Mouse (Mus musculus) inflammation-experienced regulatory T-cells, adult 6 months (primary cell): Measurements from ENCODE around the gene Ccnl2. TPM values are rescaled to one million over a fixed set of nuclear protein-coding genes. Genes with fewer than 3 reads are reported as not detected.

Source experiments
- ATAC-seq: one replicate; pipeline ENCODE4 v1.8.0; 2017
- polyA plus RNA-seq, 3 experiments: library from polyadenylated mRNA; unstranded; fragments of 100-300 nt; shearing (Covaris generic); gene quantifications; one replicate each; pipeline ENCODE4 v1.2.1; 2017

The Ccnl2 gene
- polyA plus RNA-seq, 3 experiments from 2014 or later, result 83.8 to 128 (median 117) TPM

DNA sequence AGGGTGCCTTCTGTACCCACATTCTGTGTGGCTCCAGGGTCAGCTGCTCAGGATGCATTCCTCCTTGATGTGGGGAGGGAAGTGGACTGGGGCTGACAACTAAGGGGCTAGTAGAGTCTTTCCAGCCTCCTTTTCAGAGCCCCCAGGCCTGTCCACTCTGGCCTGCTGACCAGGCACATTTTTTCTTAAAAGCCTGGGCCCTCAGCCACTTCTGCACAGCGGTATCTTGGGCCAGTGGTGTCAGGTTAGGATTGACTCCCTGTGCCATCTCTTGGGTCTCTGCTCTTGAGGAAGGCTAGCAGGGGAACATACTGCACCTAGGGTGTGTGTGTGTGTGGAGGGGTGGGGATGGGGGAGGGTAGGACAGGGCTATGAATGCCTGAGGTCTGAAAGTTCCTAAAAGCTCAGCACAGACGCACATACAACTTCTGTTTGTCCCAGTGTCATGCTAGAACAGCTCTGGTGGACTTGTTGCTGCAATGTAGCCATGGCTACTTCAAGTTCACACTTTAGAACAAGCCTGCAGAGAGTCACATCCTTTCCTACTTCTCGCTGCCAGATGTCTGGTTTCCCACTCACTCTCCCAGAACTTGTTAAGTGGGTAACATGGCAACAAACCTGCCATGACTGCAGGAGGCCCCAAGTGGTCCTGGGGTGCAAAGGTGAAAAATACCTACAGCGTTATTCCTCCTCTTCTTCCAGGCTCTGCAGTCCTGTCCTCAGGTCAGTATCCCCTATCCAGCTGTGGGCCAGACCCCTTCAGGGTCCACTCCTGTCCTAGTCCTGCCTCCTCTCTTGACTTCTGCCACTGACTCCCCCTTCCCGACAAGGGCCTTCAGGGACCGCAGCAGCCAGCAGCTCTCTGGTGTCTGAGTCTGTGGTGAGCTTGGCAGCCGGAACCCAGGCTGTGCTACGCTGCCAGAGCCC lies 28.1 kb downstream of the Ccnl2 start:
- peak; percentile 33 for ATAC-seq

DNA sequence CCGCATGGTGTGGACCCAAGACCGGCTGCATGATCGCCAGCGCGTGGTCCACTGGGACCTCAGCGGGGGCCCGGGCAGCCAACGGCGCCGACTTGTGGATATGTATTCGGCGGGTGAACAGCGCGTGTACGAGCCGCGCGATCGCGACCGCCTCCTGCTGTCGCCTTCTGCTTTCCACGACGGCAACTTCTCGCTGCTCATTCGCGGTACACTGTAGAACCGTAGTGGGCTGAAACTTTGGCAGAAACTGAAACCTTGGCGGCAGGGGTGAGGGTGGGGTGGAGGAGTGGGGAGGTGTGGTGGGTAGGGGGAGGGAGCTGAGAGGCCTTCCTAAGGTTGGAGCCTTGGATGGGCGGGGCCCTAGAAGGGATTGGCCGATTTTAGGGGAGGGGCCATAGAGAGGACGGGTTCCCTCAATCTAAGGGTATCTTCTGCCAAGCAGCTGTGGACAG lies 28.7 kb downstream of the Ccnl2 start:
- ATAC-seq, result peak; percentile 90

DNA sequence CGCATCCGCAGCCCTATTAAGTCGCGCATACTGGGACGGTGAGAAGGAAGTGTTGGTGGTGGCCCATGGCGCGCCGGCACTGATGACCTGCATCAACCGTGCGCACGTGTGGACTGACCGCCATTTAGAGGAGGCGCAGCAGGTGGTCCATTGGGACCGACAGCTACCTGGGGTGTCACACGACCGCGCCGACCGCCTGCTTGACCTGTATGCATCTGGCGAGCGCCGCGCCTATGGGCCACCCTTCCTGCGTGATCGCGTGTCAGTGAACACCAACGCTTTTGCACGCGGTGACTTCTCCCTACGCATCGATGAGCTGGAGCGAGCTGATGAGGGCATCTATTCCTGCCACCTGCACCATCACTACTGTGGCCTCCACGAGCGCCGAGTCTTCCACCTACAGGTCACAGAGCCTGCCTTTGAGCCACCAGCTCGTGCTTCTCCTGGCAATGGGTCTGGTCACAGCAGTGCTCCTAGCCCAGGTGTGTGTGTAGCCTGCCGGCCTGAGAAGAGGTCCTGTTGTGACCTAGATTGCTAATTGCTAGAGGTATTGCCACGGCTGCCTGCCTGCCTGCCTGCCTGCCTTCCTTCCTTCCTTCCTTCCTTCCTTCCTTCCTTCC lies 29.5 kb downstream of the Ccnl2 start:
- no peak for ATAC-seq

DNA sequence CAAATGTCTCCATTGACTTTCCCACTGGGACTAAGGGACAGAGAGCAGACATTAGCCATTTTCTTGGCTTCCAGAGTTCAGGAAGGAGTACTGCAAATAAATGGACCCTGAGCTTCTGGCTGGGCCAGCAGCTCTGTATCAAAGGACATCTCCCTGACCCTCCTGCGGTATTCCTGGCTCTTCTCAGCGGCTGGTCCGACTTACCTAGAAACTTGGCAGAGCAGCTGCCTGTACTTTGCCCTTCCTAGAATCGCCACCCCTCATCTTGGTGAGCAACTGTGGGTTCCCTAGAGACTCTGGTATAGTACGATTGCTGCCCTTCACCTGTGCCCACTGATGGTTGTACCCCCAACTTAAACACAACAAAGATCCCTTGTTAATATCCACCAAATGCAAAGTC lies 30.9 kb downstream of the Ccnl2 start:
- ATAC-seq, result no peak

DNA sequence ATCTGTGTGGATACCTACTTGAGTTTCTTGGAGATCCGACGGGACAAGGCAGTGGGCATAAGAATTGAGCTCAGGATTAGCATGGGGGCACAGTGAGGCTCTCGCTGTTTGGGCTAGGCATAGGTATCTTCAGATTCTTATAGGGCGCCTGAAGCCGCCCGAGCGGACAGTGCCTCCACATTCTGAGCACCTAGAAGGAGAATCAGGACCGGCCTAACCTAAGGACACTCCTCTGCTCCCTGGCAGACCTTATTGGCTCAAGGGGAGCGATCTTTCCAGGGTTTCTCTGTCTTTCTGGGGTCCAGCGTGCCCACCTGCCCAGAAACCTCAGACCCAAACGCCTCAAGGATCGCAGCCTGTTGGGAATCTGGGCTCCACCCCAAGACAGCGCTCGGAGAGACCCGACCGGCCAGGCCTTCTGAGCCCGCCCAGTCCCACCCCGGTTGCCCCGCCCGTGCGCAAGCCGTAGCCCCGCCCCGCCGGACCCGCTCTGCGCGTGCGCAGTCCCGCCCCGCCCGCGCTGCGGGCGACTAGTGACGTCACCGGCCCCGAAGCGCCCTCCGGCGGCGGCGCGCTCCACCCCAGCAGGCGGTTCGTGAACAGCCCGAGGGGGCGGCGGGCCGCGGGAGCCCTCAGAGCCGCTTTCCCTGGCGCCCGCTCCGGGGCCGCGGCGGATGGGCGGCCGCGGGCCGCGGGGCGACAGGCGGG lies 34.7 kb downstream of the Ccnl2 start, which contains the start of gene Dvl1:
Dvl1 (plus strand) TSS at position 532 of the 708 bp plus-strand sequence.
- ATAC-seq, result peak; percentile 90

DNA sequence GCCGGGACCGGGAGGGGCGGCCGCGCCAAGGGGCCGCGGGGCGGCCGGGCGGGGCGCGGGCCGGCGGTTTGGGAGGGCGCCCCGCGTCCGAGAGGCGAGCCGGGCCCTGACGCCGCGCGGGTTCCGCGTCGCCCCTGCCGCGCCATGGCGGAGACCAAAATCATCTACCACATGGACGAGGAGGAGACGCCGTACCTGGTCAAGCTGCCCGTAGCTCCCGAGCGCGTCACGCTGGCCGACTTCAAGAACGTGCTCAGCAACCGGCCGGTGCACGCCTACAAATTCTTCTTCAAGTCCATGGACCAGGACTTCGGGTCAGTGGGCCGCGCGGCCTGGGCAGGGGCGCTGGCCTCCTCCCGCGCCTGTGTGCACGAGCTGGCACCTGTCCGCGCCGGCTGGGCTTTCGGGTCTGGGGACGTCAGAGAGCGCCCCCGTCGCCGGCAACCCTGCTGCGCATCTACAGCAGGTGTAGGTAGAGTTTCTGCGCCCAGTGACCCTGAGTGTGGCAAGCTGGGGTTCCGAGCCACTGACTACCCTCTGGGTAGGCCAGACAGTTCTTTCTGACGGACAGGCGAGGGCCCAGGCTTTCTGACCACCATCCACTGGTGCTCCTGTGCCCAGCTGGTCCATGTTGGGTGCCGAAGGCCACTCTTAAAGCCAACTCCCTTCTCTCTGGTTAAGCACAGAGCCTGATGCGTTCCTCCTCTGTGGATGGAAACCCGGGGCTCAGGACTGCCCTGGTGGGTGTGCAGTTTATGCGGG lies 35.5 kb downstream of the Ccnl2 start:
- ATAC-seq, result peak; percentile 16

DNA sequence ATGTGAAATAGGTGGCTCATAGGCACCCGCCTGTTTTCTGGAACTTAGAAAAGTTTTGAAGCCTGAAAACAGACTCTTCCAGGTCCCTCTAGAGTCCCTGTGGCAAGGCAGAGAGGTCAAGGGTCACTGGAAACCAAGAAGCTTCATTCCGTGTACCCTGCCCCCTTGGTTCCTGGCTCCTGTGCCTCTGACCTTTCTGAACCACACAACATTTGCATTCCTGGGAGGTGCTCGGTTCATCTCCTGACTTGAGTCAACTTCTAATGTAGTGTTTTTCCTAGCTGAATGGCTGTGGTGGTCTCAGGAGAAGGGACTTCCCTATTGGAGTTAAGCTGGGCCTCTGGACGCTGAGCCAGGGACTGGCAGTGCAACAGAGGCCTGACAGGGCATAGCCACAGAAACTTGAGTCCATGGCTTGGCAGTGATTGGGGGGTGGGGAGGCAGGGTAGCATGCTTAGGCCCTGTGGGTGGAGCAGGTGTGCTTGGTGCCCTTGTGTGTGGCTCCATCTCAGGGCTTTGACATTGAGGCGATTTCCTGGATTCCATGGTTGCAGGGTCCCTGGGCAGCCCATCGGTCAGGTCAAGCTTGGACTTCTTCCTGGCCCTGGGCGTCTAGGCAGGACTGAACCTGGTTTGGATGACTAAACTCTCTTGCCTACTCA lies 36.3 kb downstream of the Ccnl2 start:
- no peak for ATAC-seq

DNA sequence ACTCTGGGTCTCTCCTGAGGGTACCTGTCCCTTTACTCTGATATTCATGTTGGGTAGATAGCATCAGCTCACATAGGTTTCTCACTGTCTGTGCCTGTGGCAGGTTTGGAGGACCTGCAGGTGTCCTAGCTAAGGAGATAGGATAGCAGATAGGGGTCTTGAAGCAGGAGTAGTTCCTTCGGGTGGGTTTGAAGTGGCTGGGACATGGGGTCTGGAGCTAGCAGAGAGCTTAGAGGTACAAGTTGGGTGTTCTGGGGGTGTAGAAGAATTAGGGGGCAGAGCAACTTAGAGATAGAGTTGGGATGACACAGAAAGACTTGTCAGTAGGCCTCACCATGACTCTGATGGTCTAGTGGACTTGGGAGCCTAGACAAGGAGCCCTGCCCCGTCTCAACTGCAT lies 37.1 kb downstream of the Ccnl2 start:
- ATAC-seq, result no peak

DNA sequence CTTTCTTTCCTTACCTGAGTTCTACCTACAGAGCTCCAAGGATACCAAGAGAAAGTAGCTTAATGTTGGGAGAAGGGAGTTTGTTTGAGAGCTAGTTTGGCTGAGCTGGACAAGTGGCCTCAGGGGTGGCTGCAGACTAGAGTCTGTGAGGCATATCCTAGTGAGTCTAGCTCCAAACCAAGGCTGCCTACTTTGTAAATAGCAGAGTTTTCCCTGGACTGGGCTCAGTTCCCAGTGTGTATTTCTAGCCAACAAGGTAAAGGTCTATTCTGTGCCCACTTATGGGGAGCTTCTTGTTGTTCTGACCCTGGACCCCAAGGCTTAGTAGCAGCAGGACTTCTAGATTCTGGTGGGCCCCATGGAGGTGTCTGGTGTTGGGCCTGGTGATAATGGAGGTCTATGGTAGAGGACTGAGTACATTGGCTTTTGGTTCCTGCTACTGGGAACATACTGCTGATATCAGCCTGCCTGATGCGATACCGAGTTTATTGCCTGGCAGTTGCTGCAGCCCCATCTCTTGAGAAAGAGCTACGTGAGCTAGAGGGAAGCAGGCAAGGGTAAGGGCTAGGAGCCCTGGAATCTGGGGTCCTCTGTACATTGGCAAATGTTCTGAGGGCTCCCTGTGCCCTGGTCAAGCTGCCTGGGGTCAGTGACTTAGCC lies 37.6 kb downstream of the Ccnl2 start:
- ATAC-seq, result no peak

DNA sequence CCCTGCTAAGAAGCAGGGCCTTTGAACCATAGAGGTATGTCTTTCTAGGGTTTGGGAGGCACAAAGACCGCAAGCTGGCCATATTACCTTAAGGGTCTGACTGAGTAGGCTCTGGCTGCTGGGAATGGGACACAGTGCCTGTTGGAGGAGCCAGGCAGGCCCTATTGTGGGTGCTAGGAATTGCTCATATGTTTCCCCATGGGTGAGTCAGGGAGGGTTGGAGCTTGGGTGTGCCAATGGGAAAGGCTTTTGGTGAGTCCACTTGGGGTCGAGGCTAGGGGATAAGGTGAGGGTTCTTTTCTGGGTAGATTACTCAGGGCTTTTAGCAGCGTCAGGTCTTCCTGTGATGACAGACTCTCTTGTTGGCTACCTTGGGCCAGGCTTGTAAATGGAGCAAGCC lies 39.1 kb downstream of the Ccnl2 start:
- no peak for ATAC-seq

DNA sequence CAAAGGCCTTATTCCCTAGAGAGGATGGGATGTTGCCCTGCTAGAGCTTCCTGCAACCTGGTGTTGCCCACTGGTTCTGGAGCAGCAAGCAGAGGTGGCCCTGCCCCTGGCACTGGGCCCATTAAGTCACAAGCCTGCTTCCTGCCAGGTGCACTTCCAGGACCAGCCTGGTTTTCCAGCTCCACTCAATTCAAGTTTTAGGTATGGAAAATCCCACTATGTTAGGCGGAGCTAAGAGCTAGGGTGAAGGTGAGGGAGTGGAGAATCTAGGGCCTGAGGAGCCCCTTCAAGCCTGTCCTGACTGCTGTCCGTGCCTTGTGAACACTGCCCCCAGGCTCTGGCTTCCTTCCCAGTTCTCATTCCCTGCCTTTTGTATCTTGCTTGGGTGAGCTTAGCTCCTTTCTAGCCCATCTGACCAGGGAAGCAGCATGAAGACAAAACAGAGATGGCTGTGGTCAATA lies 39.7 kb downstream of the Ccnl2 start:
- ATAC-seq, result no peak

DNA sequence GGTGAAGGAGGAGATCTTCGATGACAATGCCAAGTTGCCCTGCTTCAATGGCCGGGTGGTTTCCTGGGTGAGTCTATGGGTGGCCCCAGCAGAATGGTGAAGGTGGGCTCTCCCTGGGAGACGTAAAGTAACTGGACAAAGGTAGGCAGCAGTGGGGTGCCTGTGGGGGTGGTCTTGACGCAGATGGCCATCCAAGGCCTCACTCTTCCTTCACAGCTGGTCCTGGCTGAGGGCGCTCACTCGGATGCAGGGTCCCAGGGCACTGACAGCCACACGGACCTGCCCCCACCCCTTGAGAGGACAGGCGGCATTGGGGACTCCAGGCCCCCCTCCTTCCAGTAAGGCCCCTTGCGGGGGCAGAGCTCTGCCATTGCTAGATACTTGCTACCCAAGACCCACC lies 41.1 kb downstream of the Ccnl2 start:
- ATAC-seq, result no peak

DNA sequence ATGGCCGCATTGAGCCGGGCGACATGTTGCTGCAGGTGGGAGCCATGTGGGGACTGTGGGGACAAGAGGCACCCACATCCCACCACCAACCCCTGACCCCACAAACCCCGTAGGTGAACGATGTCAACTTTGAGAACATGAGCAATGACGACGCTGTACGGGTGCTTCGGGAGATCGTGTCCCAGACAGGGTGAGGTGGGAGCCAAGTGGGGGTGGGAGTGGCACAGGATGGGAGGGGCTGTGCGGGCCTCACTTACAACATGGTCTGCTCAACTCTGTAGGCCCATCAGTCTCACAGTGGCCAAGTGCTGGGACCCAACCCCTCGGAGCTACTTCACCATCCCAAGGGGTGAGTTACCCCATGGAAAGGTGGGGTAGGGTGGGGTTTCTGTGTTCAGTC lies 42.7 kb downstream of the Ccnl2 start:
- ATAC-seq, result no peak

DNA sequence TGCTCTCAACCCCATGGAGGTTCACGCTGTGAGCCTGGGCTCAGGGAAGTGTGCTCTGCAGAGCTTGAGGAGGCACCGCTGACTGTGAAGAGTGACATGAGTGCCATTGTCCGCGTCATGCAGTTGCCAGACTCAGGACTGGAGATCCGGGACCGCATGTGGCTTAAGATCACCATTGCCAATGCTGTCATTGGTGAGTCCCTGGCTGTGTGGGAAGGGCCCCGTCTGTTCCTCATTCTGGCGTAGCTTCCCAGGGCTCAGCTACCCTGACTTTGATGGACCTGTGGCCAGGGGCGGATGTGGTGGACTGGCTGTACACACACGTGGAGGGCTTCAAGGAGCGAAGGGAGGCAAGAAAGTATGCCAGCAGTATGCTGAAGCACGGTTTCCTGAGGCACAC lies 43.8 kb downstream of the Ccnl2 start:
- no peak for ATAC-seq

DNA sequence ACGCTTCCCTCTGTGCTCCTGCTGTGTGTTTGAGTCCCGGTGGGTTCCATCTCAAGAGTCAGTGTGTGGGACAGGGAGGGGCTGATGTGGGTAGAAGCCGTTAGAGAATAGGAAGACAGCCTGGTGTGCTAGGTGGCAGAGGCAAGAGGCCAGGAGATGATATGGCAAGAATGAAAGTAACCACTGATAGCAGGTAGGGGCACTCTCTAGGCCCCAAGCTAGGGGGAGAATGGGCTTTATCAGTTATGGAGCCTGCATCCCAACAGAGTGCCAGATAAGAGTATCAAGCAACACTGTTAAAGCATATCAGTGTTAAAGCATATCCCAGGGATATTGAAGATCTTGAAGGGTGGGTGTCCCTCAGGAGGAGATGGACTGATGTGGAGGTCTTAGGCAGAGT lies 44.6 kb downstream of the Ccnl2 start:
- no peak for ATAC-seq

DNA sequence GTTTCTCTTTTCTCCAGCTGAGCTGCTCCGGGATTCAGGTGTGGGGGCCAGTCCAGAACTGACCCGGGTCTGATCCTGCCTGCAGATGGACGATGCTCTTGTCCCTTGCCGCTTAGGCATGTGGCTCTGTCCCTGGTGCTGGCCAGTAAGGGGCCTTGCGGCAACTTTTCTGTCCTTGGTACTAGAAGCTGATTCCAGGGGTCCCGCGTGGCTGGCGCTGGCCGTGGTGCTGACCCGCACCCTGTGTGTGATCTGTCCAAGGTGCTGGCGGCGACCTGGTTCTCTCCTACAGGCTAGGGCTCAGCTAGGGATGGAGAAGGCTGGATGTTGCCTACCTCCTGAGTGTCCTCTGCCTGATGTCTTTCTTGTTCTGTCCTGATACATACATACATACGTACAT lies 47.0 kb downstream of the Ccnl2 start:
- ATAC-seq, result no peak

DNA sequence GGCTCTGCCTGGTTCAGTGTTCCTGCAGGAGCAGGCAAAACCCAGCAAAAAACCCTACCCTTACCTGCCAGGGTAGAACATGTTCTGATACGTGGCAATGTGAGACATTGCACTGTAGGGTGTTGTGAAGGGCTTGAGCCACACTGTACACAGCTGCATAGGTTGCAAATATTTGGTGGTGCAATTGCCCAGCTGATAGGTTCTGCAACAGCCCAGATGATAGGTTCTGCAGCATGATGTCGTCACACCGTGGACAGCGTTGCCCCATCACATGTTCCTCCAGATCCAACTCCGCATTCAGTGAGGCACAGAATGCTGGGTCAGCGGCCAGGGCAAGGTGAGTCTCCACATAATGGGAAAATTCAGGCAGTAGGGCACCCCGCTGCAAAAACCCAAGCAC lies 49.5 kb downstream of the Ccnl2 start:
- no peak for ATAC-seq

DNA sequence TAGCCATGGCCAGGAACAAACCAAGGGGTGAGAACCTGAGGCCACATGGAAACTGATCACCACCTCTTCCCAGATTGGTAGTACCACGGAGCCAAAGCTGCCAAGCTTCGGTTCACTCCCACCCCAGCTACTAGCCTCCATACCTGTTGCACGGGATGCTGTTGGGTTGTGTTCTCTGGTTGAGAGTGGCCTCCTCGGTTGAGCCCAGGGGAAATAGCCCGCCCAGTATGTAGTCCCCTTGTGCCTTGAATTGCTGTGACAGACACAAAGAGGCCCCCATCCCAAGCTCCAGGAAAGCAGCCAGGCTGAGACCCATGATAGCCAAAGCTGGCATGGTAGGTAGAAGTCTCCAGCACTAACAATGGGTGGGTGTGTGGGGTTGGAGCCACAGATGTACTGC lies 50.7 kb downstream of the Ccnl2 start, which contains the start of gene Tas1r3:
Tas1r3 (minus strand) TSS at position 362 of the 400 bp plus-strand sequence.
- no peak for ATAC-seq

DNA sequence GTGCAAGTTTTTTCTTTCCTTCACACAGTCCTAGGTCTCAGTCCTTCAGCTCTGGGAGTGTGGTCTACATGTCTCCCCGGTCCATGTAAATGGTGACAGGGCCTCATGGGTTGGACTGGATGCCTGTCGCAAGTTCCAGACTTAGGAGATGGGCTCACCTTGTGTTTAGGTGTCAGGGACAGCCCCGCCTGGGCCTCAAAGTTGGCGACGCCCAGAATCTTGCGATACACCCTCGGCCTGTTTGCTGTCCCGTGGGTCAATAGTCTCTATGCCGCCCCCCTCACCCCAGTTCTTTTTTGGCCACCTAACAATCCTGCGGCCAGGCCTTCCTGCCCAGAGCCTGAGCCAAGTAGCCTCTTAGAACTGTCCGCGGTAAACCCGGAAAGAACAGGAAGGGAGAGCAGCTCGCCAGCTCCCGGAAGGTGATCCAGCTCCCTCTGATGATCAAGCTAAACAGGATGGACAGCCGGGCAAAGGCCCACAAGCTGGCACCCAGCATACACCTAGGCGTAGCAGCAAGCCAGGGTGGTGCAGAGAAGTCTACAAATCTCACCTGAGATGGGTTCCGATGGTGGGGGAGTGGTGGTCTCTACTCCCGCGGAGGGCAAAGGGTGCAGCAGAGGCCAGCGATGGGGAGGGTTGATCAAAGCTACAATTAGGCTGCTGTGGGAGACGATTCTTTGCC lies 56.5 kb downstream of the Ccnl2 start:
- ATAC-seq, result peak; percentile 41

DNA sequence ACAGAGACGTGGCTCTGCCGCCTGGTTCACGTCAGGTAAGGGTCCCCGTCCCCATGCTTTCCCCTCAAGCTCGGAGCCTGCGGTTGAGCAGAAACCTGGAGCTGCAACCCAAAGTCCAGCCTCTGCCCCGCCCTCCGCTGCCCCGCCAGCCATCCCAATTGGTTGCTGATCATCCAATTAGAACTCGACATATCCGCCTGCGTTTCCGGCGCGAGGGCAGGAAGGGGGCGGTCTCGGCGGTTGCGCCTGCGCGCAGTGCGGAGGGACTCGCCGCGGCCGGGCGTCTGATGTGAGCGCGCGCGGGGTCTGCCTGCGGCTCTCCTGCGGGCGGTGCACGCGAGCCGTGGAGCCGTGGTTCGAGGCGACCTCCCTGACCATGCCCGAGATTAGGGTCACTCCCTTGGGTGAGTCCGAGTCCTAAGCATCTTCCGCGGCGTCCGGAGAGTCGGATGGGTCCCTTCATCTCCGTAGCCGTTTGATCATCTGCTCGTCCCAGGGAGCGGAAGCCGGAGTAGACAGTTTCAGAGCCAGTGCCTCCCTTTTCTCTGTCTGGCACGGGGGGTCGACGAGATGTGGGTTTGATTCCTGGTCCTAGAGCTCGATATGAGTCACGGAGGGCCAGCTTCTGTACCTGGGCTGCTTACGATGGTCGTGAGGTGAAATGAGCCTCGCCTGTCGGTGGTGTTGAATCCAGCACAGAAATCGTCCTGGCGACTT lies 57.2 kb downstream of the Ccnl2 start, which contains the start of the genes Cptp and Ints11:
Cptp (minus strand) TSS at position 124 of the 717 bp plus-strand sequence.
Ints11 (plus strand) TSS at position 230 of the 717 bp plus-strand sequence.
- ATAC-seq, result peak; percentile 97
